8 mouse cellular contexts compared by ENCODE assay signal in the genomic region with DNA sequence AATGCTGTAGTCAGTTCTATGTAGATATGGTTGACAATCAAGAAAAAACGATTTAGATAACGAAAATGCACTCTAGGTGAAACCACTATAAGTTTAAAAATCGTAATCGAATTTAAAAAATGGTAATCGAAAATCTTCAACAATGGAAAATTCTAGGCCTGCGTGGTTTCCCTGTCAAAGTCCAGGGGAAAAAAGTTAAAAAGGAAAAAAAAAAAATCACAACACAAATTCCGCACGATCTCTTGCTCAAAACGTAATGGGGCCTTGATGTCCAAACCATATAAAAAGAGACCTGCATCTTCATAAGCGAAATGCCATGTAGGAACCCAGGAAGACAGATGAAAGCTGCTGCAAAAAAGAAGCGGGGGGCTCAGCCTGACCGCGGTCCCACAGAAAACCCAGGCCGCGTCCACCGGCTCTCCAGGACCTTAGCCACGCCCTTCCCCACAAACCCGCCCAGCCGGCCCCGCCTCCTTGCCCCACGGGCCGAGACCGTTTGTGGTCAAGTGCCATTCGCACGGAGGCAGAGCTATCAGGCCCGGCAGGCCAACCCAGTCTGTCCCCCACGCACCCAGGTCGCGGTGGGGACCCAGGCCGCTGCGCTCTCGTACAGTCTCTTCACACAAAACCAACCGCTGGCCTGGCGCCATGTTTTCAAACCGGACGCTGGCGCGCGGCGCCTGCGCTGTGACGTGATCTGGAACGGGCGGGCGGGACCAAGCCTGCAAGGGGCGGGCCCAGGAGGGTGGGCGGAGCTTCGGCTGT. TPM values are rescaled to one million over a fixed set of nuclear protein-coding genes. Genes with fewer than 3 reads are reported as not detected.
A peak's percentile ranks its signal among the peaks of the same experiment; 100 is the strongest.
DNase-seq lines count a peak whose midpoint lies in the region; ATAC-seq lines count a peak whose summit lies in the region.

Gene Cep72 (minus strand): TSS at position 687 of the 765 bp plus-strand sequence.

- H3K27ac ChIP-seq in hindbrain, embryonic 15.5 days (replicated peaks), result peak within 1 kb of the TSS; percentile 68

- H3K4me1 ChIP-seq in hindbrain, embryonic 15.5 days (replicated peaks), result no peaks in the 10 kb centered on the region; the same call in 1 of the 2 replicates

- peak within 1 kb of the TSS; percentile 70 for H3K4me2 ChIP-seq in hindbrain, embryonic 15.5 days

- H3K9ac ChIP-seq in hindbrain, embryonic 15.5 days, result peak within 1 kb of the TSS; percentile 81

- H3K36me3 ChIP-seq in hindbrain, embryonic 15.5 days, result no peaks in the 10 kb centered on the region

- peak within 1 kb of the TSS; percentile 84 for H3K4me3 ChIP-seq in hindbrain, embryonic 15.5 days

- ATAC-seq in hindbrain, embryonic 15.5 days (ENCODE audit: low FRiP score, low read depth), result peak; percentile 97

- DNase-seq in ZHBTc4 (ENCODE audit: low read depth, low spot score), result peak; percentile 97
- peak; percentile 86 to 94 for DNase-seq in cerebellum, postnatal 4 days (ENCODE audit: low spot score in 2 of 2)
- DNase-seq in gastrocnemius, adult 18-20 months (ENCODE audit: low spot score), result peak; percentile 89
- DNase-seq in layer of hippocampus, postnatal 36 days, result peak; percentile 86 to 88
- peak; percentile 92 for DNase-seq in lung, postnatal 36 days
- peak; percentile 94 for DNase-seq in retina, embryonic 14.5 days (ENCODE audit: low spot score)
- DNase-seq in thymus, postnatal 36 days, result peak; percentile 89 to 92

- WGBS in hindbrain, embryonic 15.5 days, result 3% methylated on average over 48 of the region's 48 CpGs

- H3K27me3 ChIP-seq in hindbrain, embryonic 15.5 days, result no peaks in the 10 kb centered on the region

- no peaks in the 10 kb centered on the region for H3K9me3 ChIP-seq in hindbrain, embryonic 15.5 days

RNA-seq across cellular contexts. Expression of gene Cep72, which starts in this region (rescaled TPM):
- under 1 TPM; 0.07 to 0.27 TPM for total RNA-seq in gastrocnemius, adult 18-20 months (2021)
- 6.5 and 7.8 TPM in 2 replicates for polyA plus RNA-seq in hindbrain, embryonic 15.5 days (2015; fragmentation: Nextera tagmentation; extraction: Ambion mirVana)
- 1 to 10 TPM; 1.3 to 1.8 TPM for total RNA-seq in layer of hippocampus, postnatal 36 days (2021)

Comparison
In these comparisons a context has a peak if more than half of its experiments do, and no peak if none do; other contexts are left out.
1. Peak in every context shown above with its lines: DNase-seq, ATAC-seq, H3K4me3 ChIP-seq and H3K27ac ChIP-seq.
2. Peak in DNase-seq in gastrocnemius, adult 18-20 months; RNA of the gene not detected or under 1 TPM.